Mouse (Mus musculus): Measurements from ENCODE around the gene Ctsc.

DNA sequence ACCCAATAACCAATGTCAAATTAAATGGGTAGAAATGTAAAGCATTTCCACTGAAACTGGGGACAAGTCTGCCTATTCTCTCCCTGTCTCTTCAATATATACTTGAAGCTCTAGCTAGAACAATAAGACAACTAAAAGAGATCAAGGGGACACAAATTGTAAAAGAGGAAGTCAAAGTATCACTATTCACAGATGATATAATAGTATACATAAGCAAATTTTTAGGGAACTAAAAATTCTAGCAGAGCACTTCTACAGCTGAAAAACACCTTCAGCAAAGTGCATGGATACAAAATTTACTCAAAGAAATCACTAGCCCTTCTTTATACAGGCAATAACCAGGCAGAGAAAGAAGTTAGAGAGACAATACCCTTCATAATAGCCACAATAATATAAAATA lies 23.0 kb upstream of the Ctsc start:
- TF ChIP-seq POLR2A (IDR thresholded peaks at IDR 0.05; ENCODE audit: borderline replicate concordance, insufficient read depth, low read length), result no peak
- TF ChIP-seq CTCF (IDR thresholded peaks at IDR 0.05; ENCODE audit: borderline replicate concordance, insufficient read depth, low read depth, low read length), result no peak

Measured in cerebellum, adult 2 months (tissue).